Mouse (Mus musculus) heart, embryonic 16.5 days (tissue): Measurements from ENCODE around the gene Afap1. TPM values are rescaled to one million over a fixed set of nuclear protein-coding genes. Genes with fewer than 3 reads are reported as not detected.

ENCODE experiments used
- ATAC-seq: fragments of 200-750 bp; cut with Nextera tagmentation; replicated peaks from 2 replicates; pipeline ENCODE4 v1.8.0; 2017; ENCODE audit warnings: moderate number of reproducible peaks; ENCODE audit not compliant: insufficient read depth, low FRiP score; ENCODE audit errors: extremely low read depth
- H3K27ac ChIP-seq: fragments of 300-500 bp; sonication (generic); 2 replicates; pipeline ENCODE4 v1.5.1; 2014; ENCODE audit warnings: mild to moderate bottlenecking, low read length, control low read depth, moderate library complexity
- H3K27me3 ChIP-seq: fragments of 300-500 bp; sonication (generic); 2 replicates; pipeline ENCODE4 v1.6.1; 2014; ENCODE audit warnings: low read length, mixed read lengths; ENCODE audit not compliant: control insufficient read depth, insufficient read depth
- H3K36me3 ChIP-seq: fragments of 300-500 bp; sonication (generic); 2 replicates; pipeline ENCODE4 v1.6.1; 2014; ENCODE audit not compliant: control insufficient read depth, insufficient read depth
- H3K4me1 ChIP-seq: fragments of 300-500 bp; sonication (generic); 2 replicates; pipeline ENCODE4 v1.6.1; 2014; ENCODE audit warnings: low read length, mixed read lengths; ENCODE audit not compliant: control insufficient read depth, insufficient read depth
- H3K4me2 ChIP-seq: fragments of 300-500 bp; sonication (generic); 2 replicates; pipeline ENCODE4 v1.6.1; 2014; ENCODE audit warnings: low read depth, mild to moderate bottlenecking, control low read depth, low read length
- H3K4me3 ChIP-seq: fragments of 300-500 bp; sonication (generic); 2 replicates; pipeline ENCODE4 v1.5.1; 2014; ENCODE audit warnings: mild to moderate bottlenecking, control low read depth, low read length
- H3K9ac ChIP-seq: fragments of 300-500 bp; sonication (generic); 2 replicates; pipeline ENCODE4 v1.6.1; 2014; ENCODE audit warnings: low read length, control low read depth
- H3K9me3 ChIP-seq: fragments of 300-500 bp; sonication (generic); replicated peaks from 2 replicates; pipeline ENCODE4 v1.6.1; 2016; ENCODE audit warnings: low read length; ENCODE audit not compliant: control insufficient read depth
- WGBS: fragments of 180-500 bp; shearing (Covaris S2); extraction: QIAGEN DNeasy Blood & Tissue Kit; methylation state at CpG from one replicate; pipeline ENCODE4 v1.1.7; 2014; 5-methylcytosine and 5-hydroxymethylcytosine counted together
- polyA plus RNA-seq: library from polyadenylated mRNA; unstranded; fragments of >200 nt; fragmentation: Nextera tagmentation; extraction: Ambion mirVana; gene quantifications from 2 replicates; pipeline ENCODE4 v1.2.1, GENCODE M21; 2015

The Afap1 gene
- polyA plus RNA-seq, 1 experiment from 2014 or later: 24.5 TPM

- H3K4me2 ChIP-seq: no peak overlapping the region
- no peak for ATAC-seq
- H3K9me3 ChIP-seq: 0 out of 2 replicates have a peak, but pooled peaks cover 3% of the 10 kb centered on the region
- H3K27ac ChIP-seq: peak overlapping the region; percentile 55; the same call in 1 of the 2 replicates
- no peaks in the 10 kb centered on the region for H3K27me3 ChIP-seq
- peaks cover 30% of the 10 kb centered on the region for H3K4me1 ChIP-seq
- WGBS: 59% methylated on average over 3 of the region's 3 CpGs
- peaks cover 36% of the 10 kb centered on the region for H3K36me3 ChIP-seq
- H3K9ac ChIP-seq: no peak overlapping the region
- no peak overlapping the region for H3K4me3 ChIP-seq
Observed at GRCm38 (mm10) chr5:35969857-35970256, 76.7 kb downstream of the Afap1 start.

- H3K27ac ChIP-seq: peak overlapping the region; percentile 55; the same call in 1 of the 2 replicates
- 51% methylated on average over 12 of the region's 12 CpGs for WGBS
- no peaks in the 10 kb centered on the region for H3K27me3 ChIP-seq
- H3K9me3 ChIP-seq: 0 out of 2 replicates have a peak, but pooled peaks cover 3% of the 10 kb centered on the region
- no peak overlapping the region for H3K4me3 ChIP-seq
- H3K4me2 ChIP-seq: no peak overlapping the region
- peaks cover 35% of the 10 kb centered on the region for H3K36me3 ChIP-seq
- H3K9ac ChIP-seq: no peak overlapping the region
- H3K4me1 ChIP-seq: peaks cover 32% of the 10 kb centered on the region
- 0 out of 2 replicates have a peak, but pooled peaks have one; percentile 11 for ATAC-seq
Observed at GRCm38 (mm10) chr5:35970380-35971105, 77.4 kb downstream of the Afap1 start.

GRCm38 (mm10) chr5:35971841-35972578 lies 78.9 kb downstream of the Afap1 start:
- H3K27ac ChIP-seq: peak overlapping the region; percentile 89
- H3K27me3 ChIP-seq: no peaks in the 10 kb centered on the region
- H3K36me3 ChIP-seq: peaks cover 34% of the 10 kb centered on the region
- no peaks in the 10 kb centered on the region for H3K9me3 ChIP-seq
- H3K9ac ChIP-seq: peak overlapping the region; percentile 5; the same call in 1 of the 2 replicates
- H3K4me2 ChIP-seq: no peak overlapping the region
- H3K4me3 ChIP-seq: no peak overlapping the region
- 56% methylated on average over 10 of the region's 10 CpGs for WGBS
- ATAC-seq: no peak
- H3K4me1 ChIP-seq: peaks cover 34% of the 10 kb centered on the region

GRCm38 (mm10) chr5:35972739-35973138 lies 79.6 kb downstream of the Afap1 start:
- 48% methylated on average over 7 of the region's 7 CpGs for WGBS
- H3K27me3 ChIP-seq: no peaks in the 10 kb centered on the region
- no peak for ATAC-seq
- peak overlapping the region; percentile 89 for H3K27ac ChIP-seq
- peaks cover 34% of the 10 kb centered on the region for H3K36me3 ChIP-seq
- H3K9me3 ChIP-seq: no peaks in the 10 kb centered on the region
- H3K4me2 ChIP-seq: no peak overlapping the region
- no peak overlapping the region for H3K4me3 ChIP-seq
- H3K4me1 ChIP-seq: peaks cover 34% of the 10 kb centered on the region
- H3K9ac ChIP-seq: peak overlapping the region; percentile 62; the same call in 1 of the 2 replicates

GRCm38 (mm10) chr5:35973800-35974199 lies 80.7 kb downstream of the Afap1 start:
- peak; percentile 75 for ATAC-seq
- Histone ChIP-seq H3K4me1 (peaks cover 34% of the 10 kb centered on the region), H3K9ac (peak overlapping the region; percentile 62), H3K27me3 (no peaks in the 10 kb centered on the region), H3K36me3 (peaks cover 33% of the 10 kb centered on the region), H3K27ac (peak overlapping the region; percentile 89), H3K4me3 (peak overlapping the region; percentile 19), H3K4me2 (peak overlapping the region; percentile 55), H3K9me3 (no peaks in the 10 kb centered on the region)
- WGBS: 10% methylated on average over 12 of the region's 12 CpGs

- Histone ChIP-seq H3K9me3 (no peaks in the 10 kb centered on the region), H3K4me2 (peak overlapping the region; percentile 55), H3K4me1 (peaks cover 34% of the 10 kb centered on the region), H3K36me3 (peaks cover 36% of the 10 kb centered on the region), H3K4me3 (peak overlapping the region; percentile 19), H3K27ac (peak overlapping the region; percentile 89), H3K9ac (peak overlapping the region; percentile 62), H3K27me3 (no peaks in the 10 kb centered on the region)
- no peak for ATAC-seq
- WGBS: 49% methylated on average over 15 of the region's 15 CpGs
Observed at GRCm38 (mm10) chr5:35974265-35974664, 81.1 kb downstream of the Afap1 start.

- H3K27ac ChIP-seq: no peak overlapping the region
- no peak for ATAC-seq
- 6% methylated on average over 5 of the region's 5 CpGs for WGBS
- H3K27me3 ChIP-seq: no peaks in the 10 kb centered on the region
- peaks cover 38% of the 10 kb centered on the region for H3K36me3 ChIP-seq
- no peaks in the 10 kb centered on the region for H3K9me3 ChIP-seq
- H3K9ac ChIP-seq: no peak overlapping the region
- H3K4me1 ChIP-seq: peaks cover 31% of the 10 kb centered on the region
- H3K4me3 ChIP-seq: no peak overlapping the region
- H3K4me2 ChIP-seq: no peak overlapping the region
Observed at GRCm38 (mm10) chr5:35975681-35976080, 82.6 kb downstream of the Afap1 start.

GRCm38 (mm10) chr5:35980542-35980941 lies 87.4 kb downstream of the Afap1 start:
- no peak overlapping the region for H3K4me2 ChIP-seq
- no peak overlapping the region for H3K4me3 ChIP-seq
- no peaks in the 10 kb centered on the region for H3K9me3 ChIP-seq
- 84% methylated on average over 5 of the region's 5 CpGs for WGBS
- no peak for ATAC-seq
- peaks cover 8% of the 10 kb centered on the region for H3K4me1 ChIP-seq
- H3K36me3 ChIP-seq: peaks cover 49% of the 10 kb centered on the region
- no peak overlapping the region for H3K9ac ChIP-seq
- no peak overlapping the region for H3K27ac ChIP-seq
- H3K27me3 ChIP-seq: no peaks in the 10 kb centered on the region

- Histone ChIP-seq H3K4me1 (peaks cover 9% of the 10 kb centered on the region), H3K27ac (no peak overlapping the region), H3K4me3 (no peak overlapping the region), H3K4me2 (no peak overlapping the region), H3K9me3 (no peaks in the 10 kb centered on the region), H3K9ac (no peak overlapping the region), H3K36me3 (peaks cover 47% of the 10 kb centered on the region), H3K27me3 (no peaks in the 10 kb centered on the region)
- WGBS: 61% methylated on average over 5 of the region's 5 CpGs
- ATAC-seq: no peak
Observed at GRCm38 (mm10) chr5:35981341-35981740, 88.2 kb downstream of the Afap1 start.
